Mouse (Mus musculus): ENCODE measurements around the gene Gtf2ird2. TPM values are rescaled to one million over a fixed set of nuclear protein-coding genes. Genes with fewer than 3 reads are reported as not detected.

The Gtf2ird2 gene
- polyA plus RNA-seq, 2 experiments from 2014 or later = 6.4 to 6.7 TPM

DNA sequence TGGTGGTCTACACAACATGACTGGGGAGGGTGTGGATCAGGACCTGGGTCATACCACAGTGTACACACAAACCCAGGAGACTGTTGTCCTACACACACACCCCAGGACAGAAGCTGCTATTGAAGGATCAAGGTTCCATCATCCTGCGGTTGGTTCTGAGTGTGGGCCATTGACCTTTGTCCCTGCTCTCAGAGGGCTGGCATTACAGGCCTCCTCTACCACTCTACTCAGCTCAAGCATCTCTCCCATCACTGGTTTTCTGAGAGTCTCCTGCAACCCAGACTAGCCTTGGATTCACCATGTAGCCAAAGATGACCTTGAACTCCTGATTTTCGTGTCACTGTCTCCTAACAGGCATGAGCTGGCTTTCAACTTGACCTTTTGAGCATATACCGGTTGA lies 52.4 kb downstream of the Gtf2ird2 start:
- no peak for ATAC-seq

DNA sequence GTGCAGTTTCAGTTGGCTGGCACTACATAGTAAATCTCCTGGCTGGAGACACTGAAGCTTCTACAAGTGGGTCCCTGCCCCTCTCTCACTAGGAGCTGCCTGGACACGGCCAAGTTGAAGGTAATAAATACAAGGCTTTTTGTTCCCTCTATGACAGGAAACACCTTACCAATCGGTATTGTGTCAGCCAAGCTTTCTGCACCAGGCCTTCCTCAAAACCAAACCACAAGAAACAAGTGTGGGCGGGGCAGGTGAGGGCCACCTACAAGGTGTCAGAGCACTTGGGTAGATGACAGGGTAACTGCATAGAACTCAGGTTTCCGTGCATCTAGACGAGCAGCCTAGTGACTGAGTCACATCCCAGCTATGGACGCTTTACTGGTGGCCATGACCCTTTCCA lies 53.0 kb downstream of the Gtf2ird2 start:
- ATAC-seq = peak; percentile 78

DNA sequence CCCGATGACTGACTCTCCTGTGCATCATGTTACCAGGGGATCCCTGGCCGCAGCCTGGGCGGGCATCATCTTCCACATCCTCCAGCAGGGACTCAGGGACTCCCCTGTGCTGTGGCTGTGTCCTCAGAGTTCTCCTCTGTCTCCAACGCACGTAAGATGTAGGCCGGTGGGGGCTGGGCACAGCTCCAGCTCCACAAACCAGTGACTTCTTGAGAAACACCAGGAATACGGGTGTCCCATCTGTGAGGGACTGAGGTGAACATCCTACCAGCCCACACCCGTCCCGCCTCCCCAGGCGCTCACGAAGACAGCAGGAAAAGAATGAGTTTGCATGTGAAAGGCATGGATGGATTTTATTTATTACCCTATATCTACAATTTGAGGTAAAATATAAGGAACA lies 53.7 kb downstream of the Gtf2ird2 start:
- no peak for ATAC-seq

DNA sequence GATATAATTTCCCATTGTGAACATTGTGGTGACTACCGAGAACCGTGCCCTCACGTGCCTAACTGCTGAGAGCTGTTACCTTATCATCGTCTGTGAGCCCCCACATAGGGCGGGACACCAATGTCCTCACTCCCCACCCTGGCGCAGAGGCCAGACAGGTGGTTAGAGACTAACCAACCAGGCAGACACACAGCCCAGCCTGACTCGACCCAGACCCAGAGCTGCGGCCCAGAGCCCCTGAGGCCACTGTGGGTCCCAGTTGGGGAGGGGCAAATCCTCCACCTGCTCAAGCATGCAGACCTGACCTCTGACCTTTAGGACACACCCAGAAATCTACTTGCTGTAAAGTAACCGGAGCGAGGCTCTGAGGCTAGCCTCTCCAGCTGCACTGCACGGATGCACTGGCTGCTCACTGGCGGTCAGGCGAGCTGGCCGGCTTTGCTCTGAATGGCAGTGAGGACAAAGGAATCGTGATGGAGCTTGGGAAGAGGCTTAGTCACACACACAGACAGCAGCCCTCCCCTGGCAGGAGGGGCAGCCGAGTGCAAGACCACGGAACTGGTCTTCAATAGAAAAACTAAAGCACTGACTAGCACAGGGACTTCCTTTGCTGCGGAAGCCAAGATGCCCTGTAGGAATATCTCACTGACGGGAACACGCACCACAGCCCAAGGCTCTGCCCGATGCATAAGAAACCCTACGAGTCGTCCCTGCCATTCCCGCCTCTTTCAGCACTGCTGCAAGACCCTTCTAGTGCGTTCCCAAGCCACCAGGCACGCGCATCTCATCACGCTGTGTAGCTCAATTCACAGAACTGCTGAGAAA lies 54.3 kb downstream of the Gtf2ird2 start:
- ATAC-seq = no peak

DNA sequence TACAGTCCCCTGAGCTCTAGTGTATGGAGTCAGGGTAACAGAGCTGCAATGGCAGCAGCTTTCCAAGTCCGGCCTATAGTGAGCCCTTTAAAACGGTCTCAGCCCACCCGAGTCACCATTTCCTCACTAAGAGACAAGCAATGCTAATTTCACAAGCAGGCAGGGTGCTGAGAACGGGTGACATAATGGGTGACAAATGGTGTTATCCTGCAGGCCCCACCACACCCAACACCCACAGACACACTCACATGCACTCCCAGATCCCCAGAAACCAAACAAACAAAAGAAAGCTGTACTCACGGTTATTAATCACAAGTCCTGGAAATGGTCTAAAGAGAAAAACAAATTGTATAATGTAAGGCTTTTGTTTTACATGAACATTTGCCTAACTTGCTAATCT lies 58.0 kb downstream of the Gtf2ird2 start:
- no peak for ATAC-seq

DNA sequence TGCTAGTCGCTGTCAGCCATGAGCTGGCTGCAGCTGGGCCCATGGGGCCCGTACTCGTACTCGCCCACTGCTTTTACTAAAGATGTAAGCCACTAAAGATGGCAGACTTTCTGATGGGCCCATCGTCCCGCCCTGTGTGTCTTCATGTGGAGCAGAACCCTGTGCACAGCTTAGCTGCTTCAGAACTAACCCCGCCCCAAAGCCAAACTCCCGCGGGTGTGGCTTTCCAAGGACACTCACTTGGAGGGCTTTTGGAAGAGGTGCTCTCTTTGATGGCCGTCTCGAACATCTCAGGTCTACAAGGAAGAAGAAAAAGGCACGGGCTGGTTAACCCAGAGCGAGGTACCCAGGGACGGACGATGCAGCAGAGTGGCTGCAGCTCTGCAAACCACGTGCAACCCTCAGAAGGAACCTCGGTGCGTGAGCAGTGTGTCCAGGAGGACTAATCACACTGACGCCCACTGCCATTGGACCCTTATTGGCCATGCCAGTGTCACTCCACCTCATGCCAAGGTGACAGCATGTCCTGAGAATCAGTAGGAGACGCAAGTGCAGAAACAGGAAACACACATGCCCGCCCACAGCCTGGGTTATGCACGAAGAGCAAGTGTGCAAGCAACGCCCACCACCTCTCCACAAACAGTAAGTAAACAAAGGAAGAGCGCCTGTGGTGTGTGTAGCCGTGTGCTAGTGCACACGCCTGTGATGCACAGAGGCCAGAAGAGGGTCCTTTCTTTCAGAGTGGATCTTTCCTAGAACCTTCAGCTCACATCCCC lies 60.0 kb downstream of the Gtf2ird2 start:
- peak; percentile 77 for ATAC-seq

DNA sequence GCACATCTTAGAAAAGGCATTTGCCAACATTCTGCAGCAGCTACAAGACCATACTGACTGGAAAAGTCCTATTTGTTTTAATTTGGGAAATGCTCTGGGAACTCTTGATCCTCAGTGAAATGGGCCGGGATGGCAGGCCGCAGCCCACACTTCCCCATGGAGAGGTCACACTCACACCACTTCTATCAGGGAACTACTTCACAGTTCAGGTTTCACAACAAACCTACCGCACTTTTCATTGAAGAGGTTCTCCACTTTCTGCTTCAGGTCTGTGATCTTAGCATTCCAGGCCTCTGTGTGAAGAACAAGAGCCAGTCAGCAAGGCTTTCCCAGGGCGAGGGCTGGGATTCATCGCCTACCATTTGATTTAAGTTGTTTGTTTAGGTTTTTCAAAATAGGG lies 61.1 kb downstream of the Gtf2ird2 start:
- ATAC-seq = no peak

DNA sequence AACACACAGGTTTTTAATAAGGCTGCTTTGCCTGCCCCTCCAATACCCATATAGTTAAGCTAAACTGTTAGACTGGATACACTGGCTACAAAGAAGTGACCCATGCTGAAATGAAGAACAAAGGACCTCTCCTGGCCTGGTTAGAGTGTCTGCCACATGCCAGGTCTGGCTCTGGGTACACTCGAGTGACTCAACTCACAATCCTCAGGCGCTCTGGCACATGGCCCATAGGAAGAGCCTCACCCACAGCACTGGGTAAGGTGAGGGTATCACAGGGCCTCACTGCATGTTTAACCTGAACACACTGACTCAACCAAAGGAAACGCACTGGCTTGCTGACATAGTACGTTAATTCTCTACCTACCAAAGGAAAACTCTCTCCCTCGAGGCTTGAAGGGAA lies 62.3 kb downstream of the Gtf2ird2 start:
- ATAC-seq = no peak

DNA sequence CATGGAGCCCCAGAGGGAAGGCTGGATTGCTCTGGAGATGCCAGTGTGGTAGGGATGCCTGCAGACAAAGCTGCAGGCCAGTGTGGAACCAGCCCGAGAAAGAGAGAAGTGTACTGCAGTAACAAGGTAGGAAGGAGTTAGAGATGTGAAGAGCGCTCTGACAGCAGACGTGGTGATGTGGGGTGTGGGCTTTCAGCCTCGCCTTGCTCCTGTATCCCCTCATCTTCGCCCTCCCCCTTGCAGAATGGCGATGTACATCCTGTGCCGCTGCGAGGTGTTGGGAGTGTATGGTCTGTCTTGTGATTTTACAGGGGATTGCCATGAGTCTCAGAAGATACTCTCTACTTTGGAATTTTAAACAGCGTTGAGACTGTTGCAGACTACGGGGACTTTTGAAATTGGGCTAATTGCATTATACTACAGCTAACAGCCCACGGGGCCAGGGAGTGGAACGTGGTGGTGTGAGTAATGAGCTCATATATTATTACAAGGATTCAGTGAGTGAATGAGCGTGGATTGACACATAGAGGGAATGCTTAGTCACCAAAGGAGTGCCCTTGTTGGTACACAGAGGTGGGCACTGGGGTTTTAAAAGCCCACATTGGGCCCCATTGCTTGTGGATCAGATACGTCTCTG lies 64.9 kb downstream of the Gtf2ird2 start:
- ATAC-seq = no peak

DNA sequence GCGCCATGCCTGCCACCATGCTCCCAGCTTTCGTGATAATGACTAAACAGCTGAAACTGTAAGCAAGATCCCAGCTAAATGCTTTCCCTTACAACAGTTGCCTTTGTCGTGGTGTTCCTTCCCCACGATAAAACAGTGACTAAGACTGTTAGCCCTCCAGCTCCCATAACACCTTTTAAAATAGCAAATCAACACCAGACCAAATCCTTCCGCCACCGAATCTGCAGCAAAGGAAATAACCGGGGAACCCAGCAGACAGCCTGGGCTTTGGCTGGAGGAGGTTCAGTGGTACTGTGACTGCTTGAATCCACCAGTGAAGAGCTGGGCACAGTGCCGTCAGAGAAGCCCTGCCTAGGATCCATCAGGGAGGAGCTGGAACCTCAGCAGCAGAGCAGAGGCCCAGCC lies 65.4 kb downstream of the Gtf2ird2 start:
- ATAC-seq = no peak

DNA sequence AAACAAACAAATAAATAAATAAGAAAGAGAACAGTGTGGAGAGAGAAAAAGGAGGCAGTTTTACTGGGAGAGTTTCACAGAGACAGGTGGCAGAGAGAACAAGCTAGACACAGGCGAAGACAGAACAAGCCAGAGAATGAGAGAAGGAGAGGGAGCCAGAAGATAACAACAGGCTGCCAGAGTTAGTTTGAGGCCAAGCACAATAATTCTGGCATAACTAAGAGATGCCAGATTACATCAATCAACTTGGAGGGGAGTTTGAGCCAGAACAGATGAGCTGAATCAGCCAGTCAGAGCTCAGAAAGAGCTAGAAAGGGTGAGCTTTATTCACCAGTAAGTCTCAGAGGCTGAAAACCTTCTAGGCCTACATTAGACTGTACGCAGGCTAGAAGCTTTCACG lies 66.8 kb downstream of the Gtf2ird2 start:
- ATAC-seq = no peak

DNA sequence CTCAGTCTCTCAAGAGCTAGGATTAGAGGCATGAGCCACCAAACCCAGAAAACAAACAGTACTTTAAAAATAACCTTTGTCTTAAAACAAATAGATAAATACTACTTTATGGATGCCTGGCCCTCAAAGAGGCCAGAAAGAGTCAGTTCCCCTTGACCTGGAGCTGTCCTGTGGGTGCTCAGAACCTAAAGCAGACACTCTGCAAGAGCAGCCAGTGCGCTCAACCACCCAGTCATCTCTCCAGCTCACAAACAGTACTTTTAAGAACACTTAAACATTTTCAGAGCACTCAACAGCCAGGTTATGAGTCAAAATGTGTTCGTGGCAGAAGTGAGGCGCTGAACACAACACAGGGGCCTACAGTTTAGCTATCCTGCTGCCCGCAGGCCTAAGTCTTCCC lies 67.3 kb downstream of the Gtf2ird2 start:
- ATAC-seq = no peak

DNA sequence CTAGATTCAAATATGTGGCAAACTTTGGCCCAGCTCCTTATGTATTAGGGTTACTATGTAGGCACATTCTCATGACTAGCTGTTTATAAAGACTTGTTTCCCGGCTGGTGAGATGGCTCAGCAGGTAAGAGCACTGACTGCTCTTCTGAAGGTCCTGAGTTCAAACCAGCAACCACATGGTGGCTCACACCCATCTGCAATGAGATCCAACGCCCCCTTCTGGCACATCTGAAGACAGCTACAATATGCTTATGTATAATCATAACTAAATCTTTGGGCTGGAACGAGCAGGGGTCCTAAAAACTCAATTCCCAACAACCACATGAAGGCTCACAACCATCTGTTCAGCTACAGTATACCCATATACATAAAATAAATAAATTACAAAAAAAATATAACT lies 70.0 kb downstream of the Gtf2ird2 start:
- ATAC-seq = peak; percentile 30

DNA sequence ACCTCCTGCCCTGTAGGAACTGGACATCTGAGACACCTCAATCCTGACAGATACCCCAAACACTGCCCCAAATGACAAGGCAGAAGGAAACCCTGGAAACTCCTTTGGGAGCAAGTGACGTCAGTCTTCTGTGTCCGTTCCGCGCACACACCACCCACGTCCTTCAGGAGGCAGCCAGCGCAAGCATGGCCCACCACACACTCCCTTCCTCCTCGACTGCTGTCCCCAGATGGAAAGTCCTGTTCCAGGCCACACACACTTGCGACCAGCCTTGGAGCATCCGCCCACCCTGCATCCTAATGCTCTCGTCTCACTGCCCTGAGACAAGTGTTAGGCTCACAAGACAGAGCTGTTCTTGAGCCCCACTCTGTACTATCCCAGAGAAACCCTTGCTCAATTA lies 71.5 kb downstream of the Gtf2ird2 start:
- no peak for ATAC-seq

DNA sequence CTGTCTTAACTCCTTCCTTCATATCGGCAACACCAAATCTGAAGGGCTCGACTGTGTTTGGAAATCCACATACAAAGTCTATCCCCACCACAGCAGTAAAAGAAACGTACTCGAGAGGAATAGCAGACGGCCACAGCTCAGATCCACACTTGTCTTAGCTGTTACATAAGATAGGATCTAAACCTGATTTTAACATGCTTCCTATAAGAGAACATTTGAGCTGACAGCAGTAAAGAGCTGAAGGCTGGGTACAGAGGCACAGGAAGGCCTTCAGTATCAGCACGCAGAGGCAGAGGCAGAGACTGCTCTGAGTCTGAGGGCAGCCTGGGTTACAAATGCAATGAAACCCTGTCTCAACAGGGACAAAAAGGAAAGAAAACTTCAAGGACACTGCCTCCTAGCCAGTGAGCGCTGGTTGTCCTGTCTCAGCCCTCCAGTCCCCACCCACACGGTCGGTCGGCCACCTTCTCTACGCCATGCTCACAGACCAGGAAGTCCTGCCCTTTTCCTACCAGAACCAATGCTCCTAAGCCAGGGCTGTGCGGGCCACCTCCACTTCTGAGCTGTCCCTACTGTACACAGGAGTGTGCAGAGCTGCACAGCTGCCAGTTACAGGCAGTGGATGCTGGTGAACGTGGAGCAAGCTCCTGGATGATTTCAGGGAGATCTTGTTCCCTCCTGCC lies 73.7 kb downstream of the Gtf2ird2 start:
- ATAC-seq = no peak

DNA sequence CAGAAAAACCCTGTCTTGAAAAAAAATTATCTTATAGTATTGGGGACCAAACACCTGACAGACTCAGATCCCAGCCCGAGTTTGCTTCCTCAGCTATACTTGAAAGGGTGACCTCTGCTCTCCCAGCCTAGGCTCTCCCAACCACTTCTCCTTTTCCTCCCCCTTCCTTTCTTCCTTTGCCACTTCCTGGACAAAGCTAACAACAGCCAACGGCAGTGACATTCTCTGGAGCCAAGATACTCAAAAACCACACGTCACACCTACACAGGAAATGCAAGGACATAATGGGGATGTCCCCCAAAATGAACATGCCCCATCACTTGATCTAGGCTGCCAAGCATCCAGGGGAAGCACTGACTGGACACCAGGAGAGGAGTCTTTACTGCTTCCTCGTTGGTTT lies 74.6 kb downstream of the Gtf2ird2 start:
- peak; percentile 73 for ATAC-seq

DNA sequence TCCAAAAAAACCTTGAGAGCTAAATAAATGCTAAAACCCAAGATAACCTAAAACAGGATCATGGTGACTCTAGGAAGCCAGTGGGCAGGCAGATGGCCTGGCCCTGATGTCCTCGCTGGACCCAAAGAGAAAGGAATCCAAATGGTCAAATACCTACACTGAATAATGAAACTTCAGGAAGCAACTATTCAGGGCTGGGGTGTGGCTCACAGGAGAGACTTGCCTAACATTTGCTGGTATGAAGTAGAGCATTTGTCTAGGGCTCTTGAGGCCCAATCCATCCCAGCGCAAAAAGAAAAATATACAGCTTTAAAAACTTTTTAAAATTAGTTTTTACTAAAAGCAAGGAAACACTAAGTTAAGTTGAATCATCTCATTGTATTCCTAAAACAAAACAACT lies 75.1 kb downstream of the Gtf2ird2 start:
- no peak for ATAC-seq

DNA sequence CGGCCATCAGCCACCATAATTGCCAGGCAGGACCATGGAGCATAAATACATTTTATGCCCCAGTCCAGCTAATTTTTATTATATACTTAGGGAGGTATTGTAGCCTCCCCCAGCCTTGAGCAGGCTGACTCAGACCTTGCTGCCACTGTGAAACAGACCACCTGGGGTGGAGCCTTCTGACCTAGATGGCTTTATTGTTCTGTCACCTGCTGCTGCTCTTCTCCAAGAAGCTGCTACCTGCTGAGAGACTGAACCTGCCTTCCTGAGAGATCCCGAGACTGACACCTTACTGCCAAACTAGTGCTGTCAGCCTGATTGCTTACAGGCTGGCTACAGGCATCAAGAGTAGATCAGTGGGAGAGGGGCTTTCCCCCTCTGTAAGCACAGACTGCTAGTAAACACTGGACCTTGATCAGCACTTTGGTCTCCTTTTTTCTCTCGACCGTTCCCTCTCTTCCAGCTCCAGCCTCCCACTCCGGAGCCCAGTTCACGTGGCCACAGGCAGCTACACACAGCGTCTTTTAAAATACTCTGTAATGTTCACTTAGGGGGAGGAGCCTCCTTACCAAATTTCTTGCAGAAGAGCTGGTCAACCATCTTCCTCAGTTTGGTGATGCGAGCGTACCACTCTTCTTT lies 76.3 kb downstream of the Gtf2ird2 start:
- ATAC-seq = no peak

DNA sequence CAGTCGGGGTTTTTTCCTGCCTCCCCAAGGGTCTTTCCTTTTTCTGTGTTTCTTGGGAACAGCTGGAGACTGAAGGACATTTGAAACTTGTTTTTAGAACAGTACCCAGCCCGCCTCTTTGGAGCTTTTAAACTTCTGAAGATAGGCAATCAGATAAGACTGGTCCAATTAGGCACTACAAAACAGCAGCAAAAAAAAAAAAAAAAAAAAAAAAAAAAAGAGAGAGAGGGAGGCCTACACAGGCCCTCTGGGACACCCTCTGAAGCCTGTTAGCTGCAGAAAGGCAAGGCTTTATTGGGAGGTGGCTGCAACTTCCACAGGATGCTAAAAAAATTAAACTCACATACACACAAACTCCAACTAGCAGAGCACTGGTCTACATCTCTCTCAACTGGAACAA lies 82.1 kb downstream of the Gtf2ird2 start:
- no peak for ATAC-seq

DNA sequence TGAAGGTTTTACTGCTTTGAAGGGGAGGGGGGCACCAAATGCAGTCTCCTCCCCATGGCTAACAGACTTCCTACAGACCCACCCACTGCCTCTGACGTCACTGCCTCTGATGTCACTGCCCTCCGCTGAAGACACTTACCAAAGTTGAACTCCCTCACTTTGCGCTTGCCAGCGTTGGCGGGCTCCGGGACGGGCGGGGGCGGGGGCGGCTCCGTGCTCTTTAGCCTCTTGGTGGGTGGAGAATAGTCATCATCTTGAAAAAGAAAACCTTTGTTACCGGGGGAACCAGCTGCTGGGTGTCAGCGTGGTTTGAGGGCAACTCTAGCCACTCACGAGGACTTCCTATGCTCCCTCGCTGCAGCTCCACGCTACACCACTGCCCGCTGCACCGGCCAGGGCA lies 82.6 kb downstream of the Gtf2ird2 start:
- peak; percentile 82 for ATAC-seq

DNA sequence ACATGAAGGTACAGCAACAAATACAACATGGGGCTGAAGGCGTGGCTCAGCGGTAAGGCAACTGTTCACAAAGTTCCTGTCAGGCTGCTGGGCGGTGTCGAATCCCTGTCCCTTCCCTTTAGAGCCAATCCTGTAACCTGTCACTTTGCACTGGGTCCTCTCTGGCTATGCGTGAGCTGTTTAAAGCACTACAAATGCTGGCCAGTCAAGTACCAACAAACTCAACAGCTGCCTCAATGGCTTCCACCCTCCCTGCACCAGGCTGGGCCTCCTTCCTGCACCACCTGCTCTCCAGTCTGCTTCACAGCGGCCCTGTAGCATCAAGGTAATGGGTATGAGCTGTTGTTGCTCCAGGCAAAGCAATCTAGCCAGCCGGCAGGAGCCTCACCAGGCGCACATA lies 84.9 kb downstream of the Gtf2ird2 start:
- no peak for ATAC-seq

DNA sequence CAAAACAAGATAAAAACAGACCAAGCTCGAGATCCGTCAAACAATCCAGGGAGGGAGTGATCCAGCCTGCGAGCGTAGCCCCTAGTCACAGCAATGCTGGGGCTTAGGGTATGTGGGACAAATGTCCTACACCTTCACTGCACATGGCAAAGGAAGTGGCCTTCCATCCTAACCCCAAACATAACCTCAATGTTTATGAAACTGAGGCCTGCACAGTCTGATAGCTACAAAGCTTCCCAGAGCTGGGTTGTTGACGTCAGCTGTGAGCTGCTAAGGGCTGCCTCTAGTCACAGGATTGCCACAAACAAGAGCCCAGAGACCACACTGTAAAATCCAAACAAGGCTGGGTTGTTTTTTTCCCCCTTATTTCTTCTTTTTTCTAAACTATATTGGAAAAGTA lies 85.9 kb downstream of the Gtf2ird2 start:
- ATAC-seq = peak; percentile 56

DNA sequence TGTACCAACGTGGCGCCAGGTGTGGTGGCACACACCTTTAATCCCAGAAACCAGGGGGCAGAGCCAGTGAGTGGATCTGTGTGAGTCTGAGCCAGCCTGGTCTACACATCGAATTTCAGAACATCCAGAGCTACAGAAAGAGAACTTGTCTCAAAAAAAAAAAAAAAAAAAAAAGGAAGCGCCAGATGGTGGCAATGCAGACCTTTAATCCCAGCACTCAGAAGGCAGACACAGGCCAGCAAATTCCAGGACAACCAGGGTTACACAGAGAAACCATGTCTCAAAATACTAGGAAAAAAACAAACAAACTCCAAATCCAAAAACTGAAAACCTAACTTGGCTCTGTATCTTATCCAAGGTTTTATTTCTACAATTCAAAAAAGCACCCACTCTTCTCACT lies 86.7 kb downstream of the Gtf2ird2 start:
- ATAC-seq = no peak

Measured in CD4-positive, CD25-positive, alpha-beta regulatory T cell, adult 4 months (primary cell).